Mouse (Mus musculus) adrenal gland, postnatal 4 days (tissue): ENCODE data around the gene Dgcr8. TPM values are rescaled to one million over a fixed set of nuclear protein-coding genes. Genes with fewer than 3 reads are reported as not detected.

Experiments
- DNase-seq, 2 experiments: peaks; one replicate each; pipeline ENCODE4 v3.0.0; 2021 to 2022; ENCODE audit warnings: low spot score in 2 of 2, mixed read lengths in 2 of 2
- microRNA-seq: library from miRNA; unstranded; fragments of <30 nt; microRNA quantifications from one replicate; pipeline ENCODE4 v1.2.0, GENCODE M21; 2021
- total RNA-seq, 2 experiments: library from RNA; stranded (reverse); gene quantifications; 2 replicates each; pipeline ENCODE4 v1.2.3; 2021

Gene Dgcr8
- total RNA-seq, 2 experiments from 2014 or later: 49.7 to 58.4 TPM

DNA sequence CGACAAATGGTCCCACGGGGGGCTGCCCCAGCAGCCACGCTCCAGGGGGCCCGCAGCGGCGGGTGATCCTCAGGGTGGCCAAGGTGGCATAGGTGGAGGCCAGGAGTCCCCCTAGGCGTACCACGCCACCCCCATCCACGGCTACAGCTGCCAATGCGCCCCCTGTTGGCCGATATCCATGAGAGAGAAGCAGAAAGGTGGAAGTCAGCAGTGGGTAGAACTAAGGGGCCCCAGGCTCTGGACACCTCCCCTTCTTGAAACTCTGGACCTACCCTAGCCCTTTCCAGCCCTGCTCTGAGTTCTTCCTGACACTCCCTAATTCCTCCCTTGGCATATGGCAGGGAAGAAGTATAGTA lies 67.5 kb downstream of the Dgcr8 start:
- no peak for DNase-seq

DNA sequence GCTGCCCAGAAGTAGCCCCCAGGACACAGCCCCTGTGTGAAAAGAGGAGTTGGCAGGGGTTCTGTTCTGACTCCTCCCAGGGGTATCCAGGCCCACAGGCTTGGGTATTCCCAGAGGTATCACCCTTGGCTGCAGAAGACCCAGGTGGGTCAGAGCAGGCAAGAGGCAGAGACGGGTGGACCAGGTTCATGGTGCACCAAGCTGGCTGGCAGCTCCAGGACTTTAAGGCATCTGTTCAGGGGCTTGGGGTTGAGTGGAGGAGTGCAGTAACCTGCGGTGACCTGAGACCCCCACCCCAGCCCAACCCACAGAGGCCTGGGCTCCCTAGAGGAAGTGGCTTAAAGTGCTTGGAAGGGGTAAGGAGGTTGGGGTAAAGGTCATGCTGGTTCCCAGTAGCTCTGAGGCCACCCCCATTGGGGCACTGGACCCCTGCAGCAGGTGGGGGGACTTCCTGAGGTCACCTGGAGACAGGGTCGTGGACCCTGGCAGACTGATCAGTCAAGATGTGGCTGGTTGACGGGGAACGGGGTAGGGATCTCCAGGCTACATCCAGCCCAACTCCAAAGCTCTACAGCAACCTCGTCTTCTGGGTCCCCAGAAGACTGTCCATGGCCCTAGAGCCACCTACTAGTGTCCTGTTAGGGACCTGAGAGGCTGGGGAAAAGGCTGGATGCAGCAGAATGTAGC lies 68.0 kb downstream of the Dgcr8 start:
- no peak for DNase-seq

DNA sequence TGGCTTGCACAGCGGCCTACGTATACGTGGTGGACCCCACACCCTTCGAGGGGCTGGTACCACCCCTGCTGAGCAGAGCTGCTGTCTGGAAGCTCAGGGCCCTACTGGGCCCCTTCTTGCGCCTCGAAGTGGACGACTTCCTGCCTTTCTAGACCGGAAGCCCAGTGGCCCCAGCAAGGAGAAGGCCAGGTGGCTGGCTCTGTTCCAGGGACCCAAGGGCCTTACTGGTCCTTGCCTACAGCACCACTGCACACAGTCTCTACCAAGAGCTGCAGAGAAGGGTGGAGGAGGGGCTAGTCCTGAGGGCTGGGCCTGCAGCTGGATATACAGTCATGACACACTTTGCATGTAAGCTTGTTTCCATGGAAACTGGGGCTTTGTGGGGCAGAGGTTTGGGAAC lies 69.0 kb downstream of the Dgcr8 start:
- DNase-seq: no peak

DNA sequence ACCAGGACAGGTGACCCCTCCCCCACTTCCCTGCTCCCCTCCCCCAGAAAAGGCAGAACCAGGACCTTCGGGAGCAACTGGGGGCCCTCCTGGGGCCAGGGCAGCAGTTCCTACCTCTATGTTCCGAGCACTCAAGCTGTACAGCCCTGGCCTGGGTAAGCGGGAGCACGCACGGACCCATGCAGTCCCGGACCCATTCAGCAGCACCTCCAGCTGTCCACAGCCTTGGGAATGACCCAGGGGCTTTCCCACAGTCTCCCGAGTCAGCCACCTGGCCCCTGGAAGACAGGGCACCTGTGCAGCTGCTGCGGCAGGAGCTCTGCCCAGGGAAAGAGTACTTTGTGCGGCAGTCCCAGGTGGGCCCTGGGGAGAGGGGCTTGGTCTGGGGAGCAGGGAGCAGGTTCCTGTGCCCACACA lies 70.5 kb downstream of the Dgcr8 start:
- DNase-seq: no peak

DNA sequence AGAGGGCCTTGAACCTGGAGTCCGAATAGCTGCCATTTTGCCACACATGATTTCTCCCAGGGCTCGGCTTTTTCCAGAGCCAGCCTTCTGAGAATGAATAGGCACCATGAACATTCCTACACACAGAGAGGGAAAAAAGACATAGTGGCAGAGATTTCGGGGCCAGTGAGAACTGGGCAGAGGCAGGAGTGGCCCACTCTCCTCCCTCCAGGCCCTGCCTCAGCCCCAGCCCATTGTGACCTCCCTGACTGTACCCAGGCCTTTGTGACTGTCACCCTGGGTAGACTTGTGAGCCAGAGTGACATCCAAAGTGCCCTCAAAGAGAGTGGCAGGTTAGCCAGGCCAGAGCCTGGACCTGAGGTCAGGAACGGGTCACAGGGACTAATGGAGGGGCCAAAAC lies 71.5 kb downstream of the Dgcr8 start, which contains the start of gene Ccdc188:
Gene Ccdc188, plus strand, starts transcription at position 301 of the 400 bp plus-strand sequence.
- DNase-seq: no peak

DNA sequence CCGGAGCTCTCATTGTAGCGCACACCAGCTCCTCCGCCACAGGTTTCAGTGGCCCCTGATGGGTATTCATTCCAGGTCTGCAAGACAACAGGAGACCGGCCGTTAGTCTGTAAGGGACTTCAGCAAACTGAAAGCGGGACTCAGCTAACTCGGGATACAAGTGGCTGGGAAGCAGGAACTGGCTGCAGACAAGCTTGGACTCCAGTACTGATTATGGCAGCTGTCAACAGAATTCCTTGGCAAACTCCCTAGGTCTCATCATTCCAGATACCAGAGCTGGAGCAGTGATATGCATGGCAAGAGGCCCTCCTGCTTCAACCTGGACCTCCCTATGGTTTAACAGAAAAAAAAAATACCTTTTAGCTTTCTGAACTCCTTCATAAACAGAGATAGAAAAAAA lies 74.2 kb downstream of the Dgcr8 start:
- DNase-seq: no peak

DNA sequence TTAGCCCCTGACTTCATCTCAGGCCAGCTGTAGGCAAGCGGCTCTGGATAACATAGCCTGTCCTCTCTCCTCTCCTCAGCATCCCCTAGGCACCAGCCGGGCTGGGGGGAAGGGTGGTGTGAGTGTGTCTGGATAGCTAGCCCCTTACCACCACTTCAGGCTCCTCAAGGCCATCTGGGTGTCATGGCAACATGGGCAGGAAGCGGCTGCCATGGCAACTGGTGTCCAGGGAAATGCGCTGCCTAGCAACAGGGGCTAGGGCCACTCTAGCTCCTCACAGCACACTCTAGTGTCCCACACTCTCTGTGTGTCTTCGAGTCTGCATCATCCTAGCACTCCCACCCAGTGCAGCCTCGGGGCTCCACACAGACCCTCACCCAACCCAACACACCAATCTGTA lies 75.4 kb downstream of the Dgcr8 start:
- no peak for DNase-seq

DNA sequence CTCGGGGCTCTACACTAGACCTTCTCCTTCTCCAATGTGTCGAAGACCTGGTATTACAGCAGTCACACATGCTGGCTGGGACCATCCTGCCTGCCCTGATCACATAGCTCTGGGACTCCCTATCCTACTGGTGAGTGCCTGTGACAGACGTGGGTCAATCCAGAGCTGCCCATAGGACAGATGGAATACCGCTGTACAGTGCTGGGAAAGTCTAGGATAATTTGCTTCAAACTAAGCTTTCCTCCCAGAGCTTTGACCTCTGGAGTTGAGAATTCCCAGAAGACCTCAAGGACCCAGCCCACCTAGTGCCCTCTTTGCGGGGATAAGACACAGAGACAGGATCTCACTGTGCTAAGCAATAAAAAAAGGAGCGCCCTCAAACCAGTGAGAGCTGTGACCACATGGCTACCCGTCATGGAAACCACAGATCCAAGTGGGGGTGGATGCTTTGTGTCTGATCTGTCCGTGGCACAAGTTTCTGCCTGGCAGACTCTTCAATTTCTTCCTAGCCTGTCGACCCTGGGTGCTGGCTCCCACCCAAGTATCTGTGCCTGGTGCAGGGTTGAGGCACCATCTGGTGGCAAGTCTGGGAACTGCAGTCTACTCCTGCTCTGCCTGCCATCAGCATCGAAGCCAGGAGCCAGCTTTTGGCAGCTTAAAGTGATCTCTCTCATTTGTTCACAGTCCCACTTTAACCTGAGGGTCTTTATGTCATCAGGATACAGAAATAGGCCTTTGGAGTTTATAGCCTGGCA lies 77.5 kb downstream of the Dgcr8 start:
- peak; percentile 72 to 76 for DNase-seq

DNA sequence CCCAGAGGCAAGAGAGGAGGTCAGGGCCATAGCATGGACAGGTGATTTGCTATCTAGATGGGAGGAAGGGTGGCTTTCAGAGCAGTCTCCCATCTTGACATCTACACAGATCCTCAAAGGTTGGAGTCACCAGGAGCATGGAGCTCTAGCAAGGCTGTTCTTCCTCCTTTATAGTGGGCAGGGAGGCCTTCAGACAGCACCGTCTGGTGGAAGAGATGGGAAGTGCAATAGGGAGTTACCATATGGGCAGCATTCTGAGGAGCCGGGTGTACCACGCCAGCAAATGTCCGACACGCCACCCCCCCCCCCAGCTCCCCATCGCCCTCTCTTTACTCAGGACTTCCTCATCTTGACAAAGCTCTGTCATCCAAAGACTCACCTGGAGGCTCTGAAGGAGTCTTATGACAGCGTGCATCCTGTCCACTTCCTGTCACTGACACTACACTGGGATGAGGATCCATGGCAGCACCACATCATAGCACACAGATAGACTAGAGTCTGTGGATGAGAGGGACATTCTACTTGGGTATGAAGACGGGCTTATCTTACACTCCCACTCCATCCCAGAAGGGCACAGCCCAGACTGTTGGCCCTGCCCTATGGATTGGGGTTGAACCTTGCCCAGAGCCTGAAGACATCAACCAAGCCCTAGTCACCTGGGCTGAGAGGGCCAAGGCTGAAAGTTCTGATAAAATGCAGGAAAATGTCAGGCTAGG lies 78.2 kb downstream of the Dgcr8 start:
- peak in 1 of 2 experiments; percentile 46 for DNase-seq

Small RNA genes within 50 kb of the gene (microRNA-seq; reads per million reads assigned to microRNA genes)
- gene Gm24572 (1.6 reads per million), gene Mir1306 (259 reads per million, percentile 58 among the genes with 10 or more reads in this experiment), gene Mir185 (837 reads per million, percentile 74 among the genes with 10 or more reads in this experiment)

Other genes starting within 250 kb of the Dgcr8 start
- 10 to 100 TPM; 52.6 to 57.4 TPM for gene Dgcr6, start 236.4 kb downstream of the Dgcr8 start, total RNA-seq
- gene Prodh, start 199.0 kb downstream of the Dgcr8 start, total RNA-seq: 10 to 100 TPM; 13.8 to 19.0 TPM
- under 1 TPM; 0.98 to 0.99 TPM for gene Rtn4r, start 161.6 kb downstream of the Dgcr8 start, total RNA-seq
- gene Ccdc188, start 71.4 kb downstream of the Dgcr8 start, total RNA-seq: not detected
- 10 to 100 TPM; 26.7 to 27.0 TPM for gene Zdhhc8, start 54.1 kb downstream of the Dgcr8 start, total RNA-seq
- gene Trmt2a, start 40.6 kb downstream of the Dgcr8 start, total RNA-seq: 10 to 100 TPM; 55.7 to 58.8 TPM
- 100 to 1,000 TPM; 167 to 187 TPM for gene Ranbp1, start 40.5 kb downstream of the Dgcr8 start, total RNA-seq
- not detected for gene Gm49776, start 30.9 kb downstream of the Dgcr8 start, total RNA-seq
- 10 to 100 TPM; 42.3 to 45.5 TPM for gene Tango2, start 58.9 kb upstream of the Dgcr8 start, total RNA-seq
- gene Arvcf, start 58.9 kb upstream of the Dgcr8 start, total RNA-seq: 10 to 100 TPM; 56.9 to 59.4 TPM
- gene Txnrd2, start 137.1 kb upstream of the Dgcr8 start, total RNA-seq: 10 to 100 TPM; 60.2 to 67.6 TPM
- 100 to 1,000 TPM in 1 of 2 experiments, 10 to 100 TPM in 1; 99.0 to 129 TPM for gene Comt, start 137.6 kb upstream of the Dgcr8 start, total RNA-seq
- gene Gnb1l, start 209.5 kb upstream of the Dgcr8 start, total RNA-seq: 1 to 10 TPM; 5.6 to 9.2 TPM
- 10 to 100 TPM in 1 of 2 experiments, 1 to 10 TPM in 1; 9.5 to 11.0 TPM for gene Rtl10, start 209.7 kb upstream of the Dgcr8 start, total RNA-seq